Mouse (Mus musculus) forebrain, embryonic 16.5 days (tissue): ENCODE data around the gene Gmnn. TPM values are rescaled to one million over a fixed set of nuclear protein-coding genes. Genes with fewer than 3 reads are reported as not detected.
"Not testable (repeated sequence)": the region's sequence is repeated elsewhere in the genome, so short reads cannot be mapped to it uniquely, and the experiment has no call there.

Experiments used
- ATAC-seq: fragments of 200-750 bp; cut with Nextera tagmentation; 2 replicates; pipeline ENCODE4 v1.8.0; 2017; ENCODE audit warnings: mild to moderate bottlenecking, moderate library complexity
- H3K27ac ChIP-seq: fragments of 300-500 bp; sonication (generic); 2 replicates; pipeline ENCODE4 v1.5.1; 2014; ENCODE audit warnings: low read length, control low read depth
- H3K27me3 ChIP-seq: fragments of 300-500 bp; sonication (generic); replicated peaks from 2 replicates; pipeline ENCODE4 v1.6.1; 2014; ENCODE audit warnings: low read length; ENCODE audit not compliant: control insufficient read depth, insufficient read depth
- H3K36me3 ChIP-seq: fragments of 300-500 bp; sonication (generic); 2 replicates; pipeline ENCODE4 v1.6.1; 2014; ENCODE audit not compliant: control insufficient read depth, insufficient read depth
- H3K4me1 ChIP-seq: fragments of 300-500 bp; sonication (generic); replicated peaks from 2 replicates; pipeline ENCODE4 v1.6.1; 2014; ENCODE audit warnings: low read length; ENCODE audit not compliant: control insufficient read depth, insufficient read depth
- H3K4me2 ChIP-seq: fragments of 300-500 bp; sonication (generic); 2 replicates; pipeline ENCODE4 v1.6.1; 2014; ENCODE audit warnings: mild to moderate bottlenecking, low read length, control low read depth
- H3K4me3 ChIP-seq: fragments of 300-500 bp; sonication (generic); replicated peaks from 2 replicates; pipeline ENCODE4 v1.5.1; 2014; ENCODE audit warnings: mild to moderate bottlenecking, low read length, control low read depth
- H3K9ac ChIP-seq: fragments of 300-500 bp; sonication (generic); replicated peaks from 2 replicates; pipeline ENCODE4 v1.6.1; 2014; ENCODE audit warnings: low read depth, low read length, control low read depth
- H3K9me3 ChIP-seq: fragments of 300-500 bp; sonication (generic); 2 replicates; pipeline ENCODE4 v1.6.1; 2016; ENCODE audit warnings: low read length; ENCODE audit not compliant: control insufficient read depth
- WGBS: fragments of 180-500 bp; shearing (Covaris S2); extraction: QIAGEN DNeasy Blood & Tissue Kit; methylation state at CpG from one replicate; pipeline ENCODE4 v1.1.7; 2014; 5-methylcytosine and 5-hydroxymethylcytosine counted together
- polyA plus RNA-seq: library from polyadenylated mRNA; unstranded; fragments of >200 nt; fragmentation: Nextera tagmentation; extraction: Ambion mirVana; gene quantifications from 2 replicates; pipeline ENCODE4 v1.2.1, GENCODE M21; 2015

Gene Gmnn
- polyA plus RNA-seq, 1 experiment from 2014 or later, result 34.3 TPM

DNA sequence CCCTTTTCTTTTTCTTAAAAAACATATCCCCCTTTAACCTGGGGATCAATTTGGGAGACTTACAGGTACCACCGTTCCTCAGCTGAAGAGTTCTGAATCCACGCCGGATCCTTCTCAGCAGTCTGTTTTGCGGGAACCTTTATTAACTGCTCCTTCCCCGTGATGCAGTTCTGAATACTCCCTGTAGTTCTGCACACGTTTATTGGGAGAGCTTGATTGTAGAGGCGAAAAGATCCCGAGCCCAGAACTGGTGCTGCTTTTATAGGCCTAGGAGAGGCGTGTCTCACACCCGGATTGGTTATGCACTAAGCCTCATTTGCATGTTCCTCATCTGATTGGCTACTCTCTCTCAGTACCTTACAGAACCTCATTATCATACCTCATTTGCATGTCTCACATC, 9.8 kb upstream of the Gmnn start:
- not testable (repeated sequence) for H3K4me3 ChIP-seq, H3K9ac ChIP-seq, H3K4me2 ChIP-seq, H3K4me1 ChIP-seq, H3K36me3 ChIP-seq, H3K9me3 ChIP-seq, H3K27ac ChIP-seq, H3K27me3 ChIP-seq, ATAC-seq
- 90% methylated on average over 10 of the region's 10 CpGs for WGBS

DNA sequence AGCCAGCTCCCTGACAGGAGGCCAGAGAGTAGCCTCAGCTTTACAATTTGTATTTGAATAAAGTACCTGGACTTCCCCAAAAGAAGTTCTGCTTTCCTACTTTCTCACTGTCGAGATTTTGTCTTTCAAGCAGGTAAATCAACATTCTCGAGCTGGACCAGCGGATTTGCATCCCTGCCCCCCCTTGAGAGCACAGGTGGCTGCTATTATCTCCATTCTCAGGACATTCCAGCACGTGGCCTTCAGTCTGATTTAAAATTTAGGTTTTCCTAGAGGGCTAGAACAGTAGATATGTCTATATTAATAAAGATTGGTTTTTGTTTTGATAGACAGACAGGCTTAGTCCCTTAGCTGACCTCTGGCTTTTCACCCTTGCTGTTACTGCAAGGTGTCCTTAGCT, 6.1 kb upstream of the Gmnn start:
- H3K9ac ChIP-seq, H3K9me3 ChIP-seq, ATAC-seq, H3K4me1 ChIP-seq, H3K27me3 ChIP-seq, H3K4me3 ChIP-seq, H3K4me2 ChIP-seq, H3K36me3 ChIP-seq, H3K27ac ChIP-seq: not testable (repeated sequence)
- 75% methylated on average over 4 of the region's 4 CpGs for WGBS

DNA sequence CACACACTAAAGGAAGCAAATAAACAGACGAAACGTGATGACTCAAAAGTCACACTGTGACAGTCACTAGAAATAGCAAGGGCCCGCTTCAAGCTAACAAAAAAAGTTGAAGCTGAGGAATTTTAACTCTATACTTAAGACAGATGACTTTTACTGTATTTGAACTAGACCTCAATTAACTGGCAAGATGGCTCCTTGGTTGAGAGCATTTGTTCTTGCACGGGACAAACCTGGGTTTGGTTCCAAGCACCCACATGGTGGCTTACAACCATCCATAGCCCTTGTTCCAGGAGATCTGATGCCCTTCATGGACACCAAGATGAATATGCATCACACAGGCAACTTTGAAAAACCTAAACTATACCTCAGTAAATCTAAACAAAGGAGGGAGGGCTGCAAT, 531 bp upstream of the Gmnn start:
- no peaks in the 10 kb centered on the region for H3K9me3 ChIP-seq
- peak overlapping the region; percentile 59 for H3K4me2 ChIP-seq
- peaks cover 8% of the 10 kb centered on the region for H3K4me1 ChIP-seq
- H3K36me3 ChIP-seq, result no peaks in the 10 kb centered on the region
- WGBS, result 39% methylated on average over 4 of the region's 4 CpGs
- H3K27me3 ChIP-seq, result no peaks in the 10 kb centered on the region
- no peak for ATAC-seq
- no peak overlapping the region for H3K27ac ChIP-seq
- H3K4me3 ChIP-seq, result peak overlapping the region; percentile 85
- H3K9ac ChIP-seq, result peak overlapping the region; percentile 60; the same call in 1 of the 2 replicates

DNA sequence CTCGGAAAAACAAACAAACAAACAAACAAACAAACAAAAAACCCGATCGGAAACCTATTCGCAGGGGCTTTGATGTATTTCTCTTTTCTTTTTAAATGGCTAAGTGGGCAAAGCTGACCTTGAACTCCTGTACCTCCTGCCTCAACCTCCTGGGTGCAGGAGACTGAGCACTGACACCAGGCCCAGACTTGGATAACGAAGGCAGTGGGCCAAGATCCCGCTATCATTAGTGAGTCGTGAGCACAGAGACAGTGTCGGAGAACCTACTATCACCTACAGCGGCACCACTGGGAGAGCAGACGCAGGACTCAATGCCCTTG, 680 bp downstream of the Gmnn start:
- H3K9ac ChIP-seq, result peak overlapping the region; percentile 60
- no peak for ATAC-seq
- H3K4me2 ChIP-seq, result peak overlapping the region; percentile 59
- WGBS, result 4% methylated on average over 10 of the region's 10 CpGs
- H3K9me3 ChIP-seq, result no peaks in the 10 kb centered on the region
- peaks cover 8% of the 10 kb centered on the region for H3K4me1 ChIP-seq
- H3K27me3 ChIP-seq, result no peaks in the 10 kb centered on the region
- H3K4me3 ChIP-seq, result peak overlapping the region; percentile 85
- H3K36me3 ChIP-seq, result no peaks in the 10 kb centered on the region
- peak overlapping the region; percentile 24; the same call in 1 of the 2 replicates for H3K27ac ChIP-seq

DNA sequence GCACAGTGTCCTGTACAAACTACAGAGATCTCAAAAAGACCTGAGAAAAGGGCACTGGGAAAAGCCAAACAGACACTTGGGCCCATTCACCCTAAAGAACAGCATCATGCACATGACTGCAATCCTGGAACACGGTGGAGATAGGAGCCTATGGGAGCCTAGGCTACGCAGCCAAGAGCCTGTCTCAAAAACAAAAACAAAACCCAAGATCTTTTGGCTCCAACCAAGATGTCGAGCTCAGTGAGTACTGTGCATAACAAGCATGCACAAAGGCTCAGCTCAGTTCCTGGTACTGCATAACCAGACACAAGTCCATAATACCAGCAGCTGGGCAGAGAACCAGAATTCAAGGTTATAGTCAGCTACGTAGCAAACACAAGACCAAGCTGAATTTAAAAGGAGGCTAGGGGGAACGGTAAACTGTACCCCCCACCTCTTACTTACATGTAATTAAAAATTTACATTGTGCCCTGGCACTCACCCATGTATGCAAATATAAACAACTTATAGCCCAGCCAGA, 1.3 kb downstream of the Gmnn start:
- H3K9ac ChIP-seq, result no peak overlapping the region
- 27% methylated on average over 5 of the region's 5 CpGs for WGBS
- H3K9me3 ChIP-seq, result no peaks in the 10 kb centered on the region
- peaks cover 8% of the 10 kb centered on the region for H3K4me1 ChIP-seq
- H3K36me3 ChIP-seq, result no peaks in the 10 kb centered on the region
- H3K27me3 ChIP-seq, result no peaks in the 10 kb centered on the region
- 0 out of 2 replicates have a peak, but pooled peaks have one; percentile 9 for ATAC-seq
- no peak overlapping the region for H3K4me3 ChIP-seq
- 0 out of 2 replicates have a peak overlapping the region, but pooled peaks have one; percentile 10 for H3K4me2 ChIP-seq
- H3K27ac ChIP-seq, result no peak overlapping the region

DNA sequence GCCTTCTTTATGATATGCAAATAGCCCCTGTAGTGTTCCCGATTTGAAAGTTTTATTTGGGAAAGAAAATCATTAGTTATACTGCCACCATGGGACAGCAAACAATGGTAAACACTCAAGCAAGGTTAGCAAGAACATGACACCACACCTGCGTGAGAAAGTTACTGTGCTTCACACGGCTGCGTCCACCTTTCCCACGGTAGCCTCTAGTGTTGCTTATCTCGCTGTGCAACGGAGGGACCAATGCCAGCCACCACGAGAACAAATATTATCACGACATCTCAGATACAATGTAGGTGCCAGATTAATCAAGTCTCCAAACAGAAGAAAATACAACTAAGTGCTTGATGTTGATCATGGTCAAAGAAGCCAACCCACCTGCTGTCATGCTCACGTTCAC, 2.3 kb downstream of the Gmnn start:
- Histone ChIP-seq H3K4me3 (no peak overlapping the region), H3K9ac (no peak overlapping the region), H3K9me3 (no peaks in the 10 kb centered on the region), H3K27me3 (no peaks in the 10 kb centered on the region), H3K4me1 (peaks cover 8% of the 10 kb centered on the region), H3K4me2 (no peak overlapping the region), H3K27ac (no peak overlapping the region), H3K36me3 (no peaks in the 10 kb centered on the region)
- no peak for ATAC-seq
- 92% methylated on average over 10 of the region's 10 CpGs for WGBS

DNA sequence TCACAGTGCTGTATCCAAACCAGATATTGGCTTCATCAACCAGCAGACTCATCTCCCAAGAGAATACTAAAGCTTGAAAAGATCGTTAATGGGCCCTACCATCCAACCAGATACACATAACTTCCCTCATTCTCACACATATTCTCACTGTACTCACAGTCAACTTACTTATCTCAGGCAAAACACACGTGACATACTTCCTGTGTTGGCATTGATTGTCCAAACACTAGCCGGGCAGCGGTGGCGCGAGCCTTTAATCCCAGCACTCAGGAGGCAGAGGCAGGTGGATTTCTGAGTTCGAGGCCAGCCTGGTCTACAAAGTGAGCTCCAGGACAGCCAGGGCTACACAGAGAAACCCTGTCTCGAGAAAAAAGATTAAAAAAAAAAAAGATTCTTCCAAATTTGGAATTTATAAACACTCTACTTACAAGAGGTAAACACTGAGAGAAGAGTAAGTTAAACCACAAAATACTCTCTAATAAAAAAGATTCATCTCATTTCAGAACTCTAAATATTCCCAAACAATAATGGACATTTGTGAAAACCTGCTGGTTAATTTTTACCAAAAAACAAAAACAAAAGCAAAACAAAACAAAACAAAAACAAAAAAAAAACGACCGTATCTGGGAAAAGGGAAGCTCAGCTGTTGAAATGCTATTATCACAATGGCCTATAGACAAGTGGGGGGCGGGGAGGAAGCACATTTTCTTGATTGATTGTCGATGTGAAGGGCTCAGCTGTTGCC, 3.7 kb downstream of the Gmnn start:
- H3K4me1 ChIP-seq, result peaks cover 8% of the 10 kb centered on the region
- no peaks in the 10 kb centered on the region for H3K36me3 ChIP-seq
- H3K4me2 ChIP-seq, result no peak overlapping the region
- ATAC-seq, result no peak
- H3K9me3 ChIP-seq, result no peaks in the 10 kb centered on the region
- 90% methylated on average over 12 of the region's 12 CpGs for WGBS
- no peak overlapping the region for H3K4me3 ChIP-seq
- no peaks in the 10 kb centered on the region for H3K27me3 ChIP-seq
- H3K27ac ChIP-seq, result no peak overlapping the region
- no peak overlapping the region for H3K9ac ChIP-seq

DNA sequence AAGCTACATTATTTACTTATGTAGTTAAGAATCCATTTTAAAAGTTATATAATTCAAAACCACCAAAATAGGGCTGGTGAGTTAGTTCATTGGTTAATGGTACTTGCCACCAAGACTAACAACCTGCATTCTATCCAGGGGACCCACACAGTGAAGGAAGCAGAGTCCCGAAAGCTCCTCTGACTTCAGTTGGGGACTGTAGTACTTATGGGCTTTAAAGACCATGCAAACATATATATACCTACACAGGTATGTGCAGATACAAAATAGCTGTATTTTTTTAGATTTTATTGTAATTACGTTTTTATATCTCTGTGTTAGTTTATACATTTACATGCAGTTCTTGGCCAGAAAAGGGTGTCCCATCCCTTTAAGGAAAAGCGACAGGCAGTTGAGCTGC, 5.0 kb downstream of the Gmnn start:
- WGBS, result 94% methylated on average over 3 of the region's 3 CpGs
- ATAC-seq, result no peak
- Histone ChIP-seq H3K4me3 (no peak overlapping the region), H3K27me3 (no peaks in the 10 kb centered on the region), H3K4me1 (peaks cover 4% of the 10 kb centered on the region), H3K9ac (no peak overlapping the region), H3K4me2 (no peak overlapping the region), H3K36me3 (no peaks in the 10 kb centered on the region), H3K27ac (no peak overlapping the region), H3K9me3 (no peaks in the 10 kb centered on the region)

DNA sequence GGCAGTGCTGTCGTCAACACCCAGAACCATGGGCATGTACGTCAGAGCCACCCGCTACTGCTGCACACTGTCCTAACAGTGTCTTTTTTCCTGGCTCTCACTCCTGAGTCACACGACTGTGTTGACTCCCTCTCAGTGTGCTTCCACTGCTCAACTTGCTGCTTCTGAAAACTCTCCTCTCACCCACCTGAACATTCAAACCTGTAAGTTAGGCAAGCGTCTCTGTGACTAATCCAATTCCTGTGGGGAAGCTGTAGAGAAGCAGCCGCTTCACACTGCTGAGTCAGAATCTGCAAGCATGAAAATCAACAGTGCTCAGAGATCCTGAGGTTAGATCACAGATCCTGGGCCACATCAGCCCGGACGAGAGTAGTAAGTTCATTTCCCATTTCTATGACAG, 10.3 kb downstream of the Gmnn start:
- WGBS, result 92% methylated on average over 8 of the region's 8 CpGs
- Histone ChIP-seq H3K4me3 (no peak overlapping the region), H3K9ac (no peak overlapping the region), H3K4me1 (no peaks in the 10 kb centered on the region), H3K36me3 (no peaks in the 10 kb centered on the region), H3K4me2 (no peak overlapping the region), H3K27me3 (no peaks in the 10 kb centered on the region), H3K27ac (no peak overlapping the region), H3K9me3 (no peaks in the 10 kb centered on the region)
- ATAC-seq, result no peak

DNA sequence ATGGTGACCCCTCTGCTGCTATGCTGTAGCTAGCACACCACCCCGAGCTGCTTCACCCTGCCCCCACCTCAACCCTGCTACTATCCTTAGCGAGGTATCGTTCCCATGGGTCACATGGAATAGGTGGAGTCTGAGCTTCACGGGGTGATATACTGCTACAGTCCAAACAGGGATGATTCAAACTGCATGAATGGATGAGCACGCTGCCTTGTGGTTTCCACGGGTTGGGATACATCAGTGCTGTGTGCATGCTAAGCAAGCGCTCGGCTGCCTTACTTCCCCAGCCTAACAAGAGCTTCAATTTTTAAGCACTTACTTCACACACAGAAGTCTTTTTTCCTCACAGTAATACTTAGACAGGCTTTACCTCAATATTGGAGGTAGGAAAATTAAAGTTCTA, 10.9 kb downstream of the Gmnn start:
- H3K4me1 ChIP-seq, result no peaks in the 10 kb centered on the region
- no peak overlapping the region for H3K4me2 ChIP-seq
- 90% methylated on average over 8 of the region's 8 CpGs for WGBS

More for the DNA sequence above, 10.9 kb downstream of the Gmnn start:
- H3K9ac ChIP-seq, result no peak overlapping the region
- no peak for ATAC-seq
- H3K4me3 ChIP-seq, result no peak overlapping the region
- no peaks in the 10 kb centered on the region for H3K27me3 ChIP-seq
- H3K36me3 ChIP-seq, result no peaks in the 10 kb centered on the region
- no peaks in the 10 kb centered on the region for H3K9me3 ChIP-seq
- H3K27ac ChIP-seq, result no peak overlapping the region
